Mouse (Mus musculus): ENCODE measurements around the gene Il3.

GRCm38 (mm10) chr11:54307139-54307816 is 40.2 kb upstream of the Il3 start:
- peak; percentile 28; the same call in 1 of the 2 replicates for TF ChIP-seq CTCF (IDR thresholded peaks at IDR 0.05; ENCODE audit: borderline replicate concordance, control insufficient read depth, extremely low read depth, insufficient read depth, low read length, poor library complexity)
- no peak for TF ChIP-seq POLR2A (IDR thresholded peaks at IDR 0.05; ENCODE audit: control insufficient read depth, extremely low read depth, insufficient read depth, low read length, poor library complexity)

Measured in thymus, adult 2 months (tissue).